Mouse (Mus musculus): ENCODE data around the gene Fcgrt. TPM values are rescaled to one million over a fixed set of nuclear protein-coding genes. Genes with fewer than 3 reads are reported as not detected.
A peak's percentile ranks its signal among the peaks of the same experiment; 100 is the strongest.
"Not testable (repeated sequence)": the region's sequence is repeated elsewhere in the genome, so short reads cannot be mapped to it uniquely, and the experiment has no call there.

Gene Fcgrt
- 56.4 and 57.0 TPM in 2 replicates for polyA plus RNA-seq (2014; fragmentation: Nextera tagmentation; extraction: Ambion mirVana)

- Histone ChIP-seq H3K27ac (ENCODE audit: low read depth) (peak within 1 kb of the TSS; percentile 85), H3K4me2 (peak within 1 kb of the TSS; percentile 59), H3K4me1 (ENCODE audit: insufficient read depth) (peaks cover 7% of the 10 kb centered on the region; the same call in 1 of the 2 replicates), H3K36me3 (ENCODE audit: insufficient read depth) (no peaks in the 10 kb centered on the region; the same call in 1 of the 2 replicates), H3K4me3 (ENCODE audit: low read depth, low read length) (peak within 1 kb of the TSS; percentile 32), H3K27me3 (ENCODE audit: insufficient read depth, low read length) (no peaks in the 10 kb centered on the region), H3K9ac (peak within 1 kb of the TSS; percentile 59), H3K9me3 (ENCODE audit: low read depth, low read length) (no peaks in the 10 kb centered on the region)
- peak; percentile 97 for DNase-seq
- 14% methylated on average over 7 of the region's 7 CpGs for WGBS
- TF ChIP-seq CTCF (IDR thresholded peaks at IDR 0.05; ENCODE audit: low read depth) = no peak
- peak; percentile 98 for ATAC-seq (ENCODE audit: insufficient read depth)
Observed at GRCm38 (mm10) chr7:45103652-45104180, at the start of gene Fcgrt. Gene Fcgrt (minus strand): TSS chr7:45103851.

GRCm38 (mm10) chr7:45153052-45153451, 49.4 kb upstream of the Fcgrt start:
- H3K27ac ChIP-seq (ENCODE audit: low read depth); H3K9ac ChIP-seq; DNase-seq; H3K27me3 ChIP-seq (ENCODE audit: insufficient read depth, low read length); ATAC-seq (ENCODE audit: insufficient read depth); H3K9me3 ChIP-seq (ENCODE audit: low read depth, low read length): not testable (repeated sequence)
- Histone ChIP-seq H3K4me1 (ENCODE audit: insufficient read depth) (peaks cover 19% of the 10 kb centered on the region), H3K36me3 (ENCODE audit: insufficient read depth) (peaks cover 17% of the 10 kb centered on the region; the same call in 1 of the 2 replicates), H3K4me3 (ENCODE audit: low read depth, low read length) (0 out of 2 replicates have a peak overlapping the region, but pooled peaks have one; percentile 54), H3K4me2 (peak overlapping the region; percentile 85)
- 89% methylated on average over 2 of the region's 2 CpGs for WGBS

- ATAC-seq (ENCODE audit: insufficient read depth) (no peak), DNase-seq (peak; percentile 83)
- 21% methylated on average over 11 of the region's 11 CpGs for WGBS
- no peak for TF ChIP-seq CTCF (IDR thresholded peaks at IDR 0.05; ENCODE audit: low read depth)
- no peak overlapping the region for H3K4me2 ChIP-seq
- peaks cover 24% of the 10 kb centered on the region; the same call in 1 of the 2 replicates for H3K36me3 ChIP-seq (ENCODE audit: insufficient read depth)
- H3K9ac ChIP-seq = no peak overlapping the region; the same call in 1 of the 2 replicates
- no peaks in the 10 kb centered on the region for H3K9me3 ChIP-seq (ENCODE audit: low read depth, low read length)
- H3K27me3 ChIP-seq (ENCODE audit: insufficient read depth, low read length) = no peaks in the 10 kb centered on the region
- peak overlapping the region; percentile 73 for H3K27ac ChIP-seq (ENCODE audit: low read depth)
- peaks cover 19% of the 10 kb centered on the region for H3K4me1 ChIP-seq (ENCODE audit: insufficient read depth)
- H3K4me3 ChIP-seq (ENCODE audit: low read depth, low read length) = no peak overlapping the region
Observed at GRCm38 (mm10) chr7:45151303-45151702, 47.7 kb upstream of the Fcgrt start.

- no peak for DNase-seq
- H3K4me2 ChIP-seq = peak overlapping the region; percentile 18; the same call in 1 of the 2 replicates
- no peak for TF ChIP-seq CTCF (IDR thresholded peaks at IDR 0.05; ENCODE audit: low read depth)
- WGBS = 53% methylated on average over 4 of the region's 4 CpGs
- no peak overlapping the region for H3K4me3 ChIP-seq (ENCODE audit: low read depth, low read length)
- no peak for ATAC-seq (ENCODE audit: insufficient read depth)
- peaks cover 27% of the 10 kb centered on the region; the same call in 1 of the 2 replicates for H3K36me3 ChIP-seq (ENCODE audit: insufficient read depth)
- H3K4me1 ChIP-seq (ENCODE audit: insufficient read depth) = peaks cover 19% of the 10 kb centered on the region
- no peaks in the 10 kb centered on the region for H3K27me3 ChIP-seq (ENCODE audit: insufficient read depth, low read length)
- H3K9ac ChIP-seq = no peak overlapping the region; the same call in 1 of the 2 replicates
- no peaks in the 10 kb centered on the region for H3K9me3 ChIP-seq (ENCODE audit: low read depth, low read length)
- H3K27ac ChIP-seq (ENCODE audit: low read depth) = peak overlapping the region; percentile 73
Observed at GRCm38 (mm10) chr7:45150321-45150720, 46.7 kb upstream of the Fcgrt start.

GRCm38 (mm10) chr7:45149545-45149944, 45.9 kb upstream of the Fcgrt start:
- DNase-seq = peak; percentile 72
- 44% methylated on average over 6 of the region's 6 CpGs for WGBS

GRCm38 (mm10) chr7:45148534-45149098, 45.0 kb upstream of the Fcgrt start:
- Histone ChIP-seq H3K4me3 (ENCODE audit: low read depth, low read length) (no peak overlapping the region), H3K27me3 (ENCODE audit: insufficient read depth, low read length) (no peaks in the 10 kb centered on the region), H3K9me3 (ENCODE audit: low read depth, low read length) (no peaks in the 10 kb centered on the region), H3K27ac (ENCODE audit: low read depth) (no peak overlapping the region), H3K4me2 (no peak overlapping the region), H3K36me3 (ENCODE audit: insufficient read depth) (peaks cover 40% of the 10 kb centered on the region; the same call in 1 of the 2 replicates), H3K9ac (no peak overlapping the region), H3K4me1 (ENCODE audit: insufficient read depth) (peaks cover 19% of the 10 kb centered on the region)
- DNase-seq (no peak), ATAC-seq (ENCODE audit: insufficient read depth) (no peak)
- 46% methylated on average over 4 of the region's 4 CpGs for WGBS
- no peak for TF ChIP-seq CTCF (IDR thresholded peaks at IDR 0.05; ENCODE audit: low read depth)

More at GRCm38 (mm10) chr7:45149545-45149944, 45.9 kb upstream of the Fcgrt start:
- no peak for TF ChIP-seq CTCF (IDR thresholded peaks at IDR 0.05; ENCODE audit: low read depth)
- H3K9ac ChIP-seq = no peak overlapping the region
- peaks cover 19% of the 10 kb centered on the region for H3K4me1 ChIP-seq (ENCODE audit: insufficient read depth)
- H3K27ac ChIP-seq (ENCODE audit: low read depth) = peak overlapping the region; percentile 15; the same call in 1 of the 2 replicates
- no peak overlapping the region for H3K4me2 ChIP-seq
- peak; percentile 6; the same call in 1 of the 2 replicates for ATAC-seq (ENCODE audit: insufficient read depth)
- H3K4me3 ChIP-seq (ENCODE audit: low read depth, low read length) = no peak overlapping the region
- H3K27me3 ChIP-seq (ENCODE audit: insufficient read depth, low read length) = no peaks in the 10 kb centered on the region
- H3K36me3 ChIP-seq (ENCODE audit: insufficient read depth) = peaks cover 32% of the 10 kb centered on the region; the same call in 1 of the 2 replicates
- H3K9me3 ChIP-seq (ENCODE audit: low read depth, low read length) = no peaks in the 10 kb centered on the region

- peaks cover 47% of the 10 kb centered on the region; the same call in 1 of the 2 replicates for H3K36me3 ChIP-seq (ENCODE audit: insufficient read depth)
Observed at GRCm38 (mm10) chr7:45147899-45148298, 44.2 kb upstream of the Fcgrt start.

More at GRCm38 (mm10) chr7:45147899-45148298, 44.2 kb upstream of the Fcgrt start:
- TF ChIP-seq CTCF (IDR thresholded peaks at IDR 0.05; ENCODE audit: low read depth) = no peak
- H3K27me3 ChIP-seq (ENCODE audit: insufficient read depth, low read length) = no peaks in the 10 kb centered on the region
- no peaks in the 10 kb centered on the region for H3K9me3 ChIP-seq (ENCODE audit: low read depth, low read length)
- H3K4me1 ChIP-seq (ENCODE audit: insufficient read depth) = peaks cover 19% of the 10 kb centered on the region
- 74% methylated on average over 11 of the region's 11 CpGs for whole genome bisulfite sequencing
- ATAC-seq (ENCODE audit: insufficient read depth) = no peak
- no peak overlapping the region for H3K4me3 ChIP-seq (ENCODE audit: low read depth, low read length)
- no peak overlapping the region for H3K27ac ChIP-seq (ENCODE audit: low read depth)
- no peak overlapping the region for H3K9ac ChIP-seq
- no peak overlapping the region for H3K4me2 ChIP-seq
- no peak for DNase-seq
